Mouse (Mus musculus) layer of hippocampus, adult 8-10 months (tissue): Measurements from ENCODE around the gene Lrrc25. TPM values are rescaled to one million over a fixed set of nuclear protein-coding genes. Genes with fewer than 3 reads are reported as not detected.

Experiments used
- DNase-seq, 2 experiments: peaks; one replicate each; pipeline ENCODE4 v3.0.0; 2022; ENCODE audit warnings: low spot score in 2 of 2
- total RNA-seq, 4 experiments: library from RNA; stranded (reverse); gene quantifications; 2 replicates each; pipeline ENCODE4 v1.2.4; 2022

The Lrrc25 gene
- total RNA-seq, 4 experiments from 2014 or later: 0.24 to 1.6 (median 1.1) TPM

GRCm38 (mm10) chr8:70614469-70614868 lies 1.5 kb upstream of the Lrrc25 start:
- DNase-seq: no peak

GRCm38 (mm10) chr8:70615281-70615680 lies 674 bp upstream of the Lrrc25 start:
- no peak for DNase-seq

GRCm38 (mm10) chr8:70616645-70617044 lies 690 bp downstream of the Lrrc25 start:
- DNase-seq: no peak

- no peak for DNase-seq
Measured at GRCm38 (mm10) chr8:70617985-70618384, 2.0 kb downstream of the Lrrc25 start.

- no peak for DNase-seq
Measured at GRCm38 (mm10) chr8:70618888-70619334, 3.0 kb downstream of the Lrrc25 start.

- DNase-seq: no peak
Measured at GRCm38 (mm10) chr8:70622220-70622619, 6.3 kb downstream of the Lrrc25 start.

GRCm38 (mm10) chr8:70625104-70625503 lies 9.1 kb downstream of the Lrrc25 start:
- no peak for DNase-seq

GRCm38 (mm10) chr8:70627041-70627440 lies 11.1 kb downstream of the Lrrc25 start:
- DNase-seq: no peak

GRCm38 (mm10) chr8:70628986-70629490 lies 13.1 kb downstream of the Lrrc25 start:
- no peak for DNase-seq

- peak; percentile 89 to 95 for DNase-seq
Measured at GRCm38 (mm10) chr8:70629574-70630531, 13.9 kb downstream of the Lrrc25 start.

- DNase-seq: no peak
Measured at GRCm38 (mm10) chr8:70630532-70631381, 14.8 kb downstream of the Lrrc25 start.

GRCm38 (mm10) chr8:70631436-70631835 lies 15.5 kb downstream of the Lrrc25 start:
- no peak for DNase-seq

- DNase-seq: no peak
Measured at GRCm38 (mm10) chr8:70632346-70632892, 16.5 kb downstream of the Lrrc25 start, which contains the start of gene Gdf15. Gdf15 (minus strand) TSS chr8:70632456.

GRCm38 (mm10) chr8:70634066-70634465 lies 18.1 kb downstream of the Lrrc25 start:
- no peak for DNase-seq

GRCm38 (mm10) chr8:70635527-70635926 lies 19.6 kb downstream of the Lrrc25 start:
- no peak for DNase-seq

GRCm38 (mm10) chr8:70636838-70637237 lies 20.9 kb downstream of the Lrrc25 start:
- no peak for DNase-seq

- no peak for DNase-seq
Measured at GRCm38 (mm10) chr8:70638752-70639151, 22.8 kb downstream of the Lrrc25 start.

- DNase-seq: no peak
Measured at GRCm38 (mm10) chr8:70643019-70643418, 27.1 kb downstream of the Lrrc25 start.

GRCm38 (mm10) chr8:70644065-70644464 lies 28.1 kb downstream of the Lrrc25 start:
- no peak for DNase-seq

- no peak for DNase-seq
Measured at GRCm38 (mm10) chr8:70645501-70646224, 29.7 kb downstream of the Lrrc25 start.

- DNase-seq: no peak
Measured at GRCm38 (mm10) chr8:70646369-70646768, 30.4 kb downstream of the Lrrc25 start.
